Mouse (Mus musculus): ENCODE measurements at regions not wholly inside any gene's neighbourhood (a gene's known extent, or its start where the extent isn't known, plus 50 kb on each side); places are given as distances from the start of the nearest gene placed in this dataset.

- Histone ChIP-seq H3K4me2 (no peak overlapping the region), H3K27me3 (replicated peaks) (peaks cover 16% of the 10 kb centered on the region), H3K36me3 (no peaks in the 10 kb centered on the region), H3K9me3 (replicated peaks) (no peaks in the 10 kb centered on the region), H3K27ac (no peak overlapping the region), H3K9ac (no peak overlapping the region), H3K4me3 (no peak overlapping the region), H3K4me1 (no peaks in the 10 kb centered on the region)
- 66% methylated on average over 7 of the region's 7 CpGs for whole genome bisulfite sequencing (ENCODE audit: insufficient replicate concordance)
- ATAC-seq = no peak
Measured at GRCm38 (mm10) chr16:92991405-92991804, 165.5 kb upstream of the Runx1 start.

- Histone ChIP-seq H3K4me3 (no peak overlapping the region), H3K27me3 (replicated peaks) (no peaks in the 10 kb centered on the region; the same call in 1 of the 2 replicates), H3K36me3 (no peaks in the 10 kb centered on the region), H3K4me1 (no peaks in the 10 kb centered on the region), H3K27ac (no peak overlapping the region), H3K9ac (no peak overlapping the region), H3K9me3 (replicated peaks) (no peaks in the 10 kb centered on the region), H3K4me2 (no peak overlapping the region)
- WGBS (ENCODE audit: insufficient replicate concordance) = no CpG with 5 or more reads among the region's 1 CpGs
- ATAC-seq = no peak
Measured at GRCm38 (mm10) chr16:92988416-92988815, 162.5 kb upstream of the Runx1 start.

- H3K27me3 ChIP-seq (replicated peaks) = no peaks in the 10 kb centered on the region; the same call in 1 of the 2 replicates
- H3K9me3 ChIP-seq (replicated peaks) = no peaks in the 10 kb centered on the region
- no peak overlapping the region for H3K27ac ChIP-seq
- H3K36me3 ChIP-seq = no peaks in the 10 kb centered on the region
- no peak for ATAC-seq
- no peak overlapping the region for H3K4me2 ChIP-seq
- WGBS (ENCODE audit: insufficient replicate concordance) = 63% methylated on average over 3 of the region's 3 CpGs
- no peaks in the 10 kb centered on the region for H3K4me1 ChIP-seq
- H3K4me3 ChIP-seq = no peak overlapping the region
- no peak overlapping the region for H3K9ac ChIP-seq
Measured at GRCm38 (mm10) chr16:92988000-92988399, 162.1 kb upstream of the Runx1 start.

GRCm38 (mm10) chr16:92985768-92986167 lies 159.8 kb upstream of the Runx1 start:
- WGBS (ENCODE audit: insufficient replicate concordance) = 52% methylated on average over 6 of the region's 6 CpGs
- ATAC-seq = no peak
- no peaks in the 10 kb centered on the region; the same call in 1 of the 2 replicates for H3K27me3 ChIP-seq (replicated peaks)

GRCm38 (mm10) chr16:92982934-92983333 lies 157.0 kb upstream of the Runx1 start:
- Histone ChIP-seq H3K9ac (no peak overlapping the region), H3K27ac (no peak overlapping the region), H3K4me1 (no peaks in the 10 kb centered on the region), H3K4me2 (no peak overlapping the region), H3K9me3 (replicated peaks) (no peaks in the 10 kb centered on the region), H3K36me3 (no peaks in the 10 kb centered on the region), H3K4me3 (no peak overlapping the region), H3K27me3 (replicated peaks) (peaks cover 1% of the 10 kb centered on the region; the same call in 1 of the 2 replicates)
- WGBS (ENCODE audit: insufficient replicate concordance) = 80% methylated on average over 7 of the region's 7 CpGs
- ATAC-seq = no peak

More at GRCm38 (mm10) chr16:92985768-92986167, 159.8 kb upstream of the Runx1 start:
- Histone ChIP-seq H3K27ac (no peak overlapping the region), H3K36me3 (no peaks in the 10 kb centered on the region), H3K9ac (no peak overlapping the region), H3K4me2 (no peak overlapping the region), H3K4me1 (no peaks in the 10 kb centered on the region), H3K4me3 (no peak overlapping the region), H3K9me3 (replicated peaks) (no peaks in the 10 kb centered on the region)

GRCm38 (mm10) chr16:92979620-92980330 lies 153.8 kb upstream of the Runx1 start:
- H3K4me3 ChIP-seq = no peak overlapping the region
- H3K27ac ChIP-seq = no peak overlapping the region
- no peak for ATAC-seq
- H3K4me1 ChIP-seq = no peaks in the 10 kb centered on the region
- no peaks in the 10 kb centered on the region for H3K36me3 ChIP-seq
- 0 out of 2 replicates have a peak, but pooled peaks cover 3% of the 10 kb centered on the region for H3K27me3 ChIP-seq (replicated peaks)
- H3K9ac ChIP-seq = no peak overlapping the region
- 65% methylated on average over 11 of the region's 11 CpGs for WGBS (ENCODE audit: insufficient replicate concordance)
- no peaks in the 10 kb centered on the region for H3K9me3 ChIP-seq (replicated peaks)
- H3K4me2 ChIP-seq = no peak overlapping the region

- ATAC-seq = no peak
- Histone ChIP-seq H3K27me3 (replicated peaks) (0 out of 2 replicates have a peak, but pooled peaks cover 7% of the 10 kb centered on the region), H3K4me1 (no peaks in the 10 kb centered on the region), H3K36me3 (no peaks in the 10 kb centered on the region), H3K9ac (no peak overlapping the region), H3K27ac (no peak overlapping the region), H3K4me3 (no peak overlapping the region), H3K4me2 (no peak overlapping the region), H3K9me3 (replicated peaks) (no peaks in the 10 kb centered on the region)
- 78% methylated on average over 8 of the region's 8 CpGs for WGBS (ENCODE audit: insufficient replicate concordance)
Measured at GRCm38 (mm10) chr16:92976097-92976496, 150.1 kb upstream of the Runx1 start.

GRCm38 (mm10) chr16:92975090-92975489 lies 149.1 kb upstream of the Runx1 start:
- H3K4me3 ChIP-seq = no peak overlapping the region
- no peak overlapping the region for H3K9ac ChIP-seq
- no peak overlapping the region for H3K4me2 ChIP-seq
- no peak for ATAC-seq
- H3K9me3 ChIP-seq (replicated peaks) = no peaks in the 10 kb centered on the region
- no peaks in the 10 kb centered on the region for H3K36me3 ChIP-seq
- no peak overlapping the region for H3K27ac ChIP-seq
- 69% methylated on average over 8 of the region's 8 CpGs for WGBS (ENCODE audit: insufficient replicate concordance)
- H3K27me3 ChIP-seq (replicated peaks) = 0 out of 2 replicates have a peak, but pooled peaks cover 7% of the 10 kb centered on the region
- no peaks in the 10 kb centered on the region for H3K4me1 ChIP-seq

- Histone ChIP-seq H3K27me3 (replicated peaks) (0 out of 2 replicates have a peak, but pooled peaks cover 4% of the 10 kb centered on the region), H3K9ac (no peak overlapping the region), H3K27ac (no peak overlapping the region), H3K4me2 (no peak overlapping the region), H3K9me3 (replicated peaks) (no peaks in the 10 kb centered on the region), H3K4me3 (no peak overlapping the region), H3K4me1 (no peaks in the 10 kb centered on the region), H3K36me3 (no peaks in the 10 kb centered on the region)
- no peak for ATAC-seq
- 75% methylated on average over 5 of the region's 5 CpGs for WGBS (ENCODE audit: insufficient replicate concordance)
Measured at GRCm38 (mm10) chr16:92972681-92973080, 146.7 kb upstream of the Runx1 start.

- ATAC-seq = no peak
- no peaks in the 10 kb centered on the region for H3K36me3 ChIP-seq
- H3K27me3 ChIP-seq (replicated peaks) = 0 out of 2 replicates have a peak, but pooled peaks cover 4% of the 10 kb centered on the region
- H3K4me3 ChIP-seq = no peak overlapping the region
- no peak overlapping the region for H3K4me2 ChIP-seq
- no peak overlapping the region for H3K9ac ChIP-seq
- no peaks in the 10 kb centered on the region for H3K4me1 ChIP-seq
- 71% methylated on average over 3 of the region's 3 CpGs for WGBS (ENCODE audit: insufficient replicate concordance)
- H3K27ac ChIP-seq = no peak overlapping the region
- H3K9me3 ChIP-seq (replicated peaks) = no peaks in the 10 kb centered on the region
Measured at GRCm38 (mm10) chr16:92971956-92972355, 146.0 kb upstream of the Runx1 start.

GRCm38 (mm10) chr16:92970587-92970986 lies 144.6 kb upstream of the Runx1 start:
- Histone ChIP-seq H3K4me1 (no peaks in the 10 kb centered on the region), H3K27me3 (replicated peaks) (0 out of 2 replicates have a peak, but pooled peaks cover 4% of the 10 kb centered on the region), H3K27ac (no peak overlapping the region), H3K4me2 (no peak overlapping the region), H3K4me3 (no peak overlapping the region), H3K36me3 (no peaks in the 10 kb centered on the region), H3K9ac (no peak overlapping the region), H3K9me3 (replicated peaks) (no peaks in the 10 kb centered on the region)
- ATAC-seq = no peak
- 61% methylated on average over 2 of the region's 2 CpGs for WGBS (ENCODE audit: insufficient replicate concordance)

GRCm38 (mm10) chr16:92969036-92969435 lies 143.1 kb upstream of the Runx1 start:
- Histone ChIP-seq H3K36me3 (no peaks in the 10 kb centered on the region), H3K4me3 (no peak overlapping the region), H3K9ac (no peak overlapping the region), H3K4me2 (no peak overlapping the region), H3K27ac (no peak overlapping the region), H3K9me3 (replicated peaks) (no peaks in the 10 kb centered on the region), H3K4me1 (no peaks in the 10 kb centered on the region), H3K27me3 (replicated peaks) (0 out of 2 replicates have a peak, but pooled peaks cover 4% of the 10 kb centered on the region)
- WGBS (ENCODE audit: insufficient replicate concordance) = 69% methylated on average over 5 of the region's 5 CpGs
- ATAC-seq = no peak
